Mouse (Mus musculus): ENCODE measurements around the gene Tmco5.

DNA sequence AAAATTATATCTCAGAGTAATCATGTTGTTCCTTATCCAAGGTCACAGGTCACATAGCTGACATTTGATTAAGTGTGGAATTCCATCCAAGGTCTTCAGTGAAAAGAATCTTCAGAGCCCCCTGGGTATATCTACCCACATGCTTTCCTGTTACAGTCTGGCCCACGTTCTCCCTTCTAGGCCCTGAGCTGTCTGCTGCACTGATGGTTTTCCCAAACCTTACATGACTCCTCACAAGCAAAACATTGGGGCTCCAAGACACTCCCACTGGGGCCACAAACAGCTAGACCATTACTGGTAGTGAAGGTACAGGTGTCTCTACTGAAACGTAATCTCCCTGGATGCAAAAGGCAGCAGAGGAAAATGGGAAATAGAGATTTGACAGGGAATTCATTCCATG lies 57.9 kb downstream of the Tmco5 start:
- no peak for TF ChIP-seq POLR2A (IDR thresholded peaks at IDR 0.05; ENCODE audit: low read depth, low read length)
- TF ChIP-seq CTCF (IDR thresholded peaks at IDR 0.05; ENCODE audit: extremely low read depth, insufficient read length, insufficient replicate concordance, low read depth, low read length): no peak

Data from small intestine, adult 2 months (tissue).